Mouse (Mus musculus) ES-E14 (cell line): ENCODE results near the gene Gm49368. TPM values are rescaled to one million over a fixed set of nuclear protein-coding genes. Genes with fewer than 3 reads are reported as not detected.

Experiments
- DNase-seq: peaks from one replicate; pipeline ENCODE4 v3.0.0-alpha.2; 2013; ENCODE audit warnings: low read depth, low spot score
- H3K27ac ChIP-seq: 2 replicates; pipeline ENCODE4 v1.5.1; 2012; ENCODE audit warnings: low read depth, mild to moderate bottlenecking, low read length, moderate library complexity, mixed read lengths; ENCODE audit not compliant: poor library complexity, insufficient read depth, severe bottlenecking
- H3K36me3 ChIP-seq: 2 replicates; pipeline ENCODE4 v1.6.1; 2012; ENCODE audit warnings: mild to moderate bottlenecking, low read length, moderate library complexity, mixed read lengths; ENCODE audit not compliant: control insufficient read depth, poor library complexity, insufficient read depth, severe bottlenecking
- H3K4me1 ChIP-seq, 2 experiments: fragments of 150-350 bp in 1 of 2; sonication (generic) in 1 of 2; 2 replicates each; pipeline ENCODE4 v1.6.1; 2012; ENCODE audit warnings: low read length in 2 of 2, mild to moderate bottlenecking in 1 of 2, mixed read lengths in 1 of 2; ENCODE audit not compliant: control insufficient read depth in 2 of 2, insufficient read depth in 2 of 2, poor library complexity in 1 of 2
- H3K4me3 ChIP-seq, 2 experiments: fragments of 150-350 bp in 1 of 2; sonication (generic) in 1 of 2; 2 replicates each; pipeline ENCODE4 v1.5.1; 2012; ENCODE audit warnings: low read length in 2 of 2, low read depth in 1 of 2, mild to moderate bottlenecking in 1 of 2, mixed read lengths in 1 of 2; ENCODE audit not compliant: insufficient read depth in 1 of 2, poor library complexity in 1 of 2, severe bottlenecking in 1 of 2
- H3K9ac ChIP-seq: 2 replicates; pipeline ENCODE4 v1.6.1; 2012; ENCODE audit warnings: low read depth, mild to moderate bottlenecking, low read length, mixed read lengths; ENCODE audit not compliant: poor library complexity, insufficient read depth, severe bottlenecking
- H3K9me3 ChIP-seq: fragments of 150-350 bp; sonication (generic); 2 replicates; pipeline ENCODE4 v1.6.1; 2012; ENCODE audit warnings: low read depth, mild to moderate bottlenecking, low read length; ENCODE audit not compliant: control insufficient read depth, insufficient read depth
- CHD2 ChIP-seq: IDR thresholded peaks from 2 replicates; pipeline ENCODE4 v1.6.1; 2014; ENCODE audit warnings: mild to moderate bottlenecking, low read depth, low read length, inconsistent platforms
- HCFC1 ChIP-seq: IDR thresholded peaks from 2 replicates; pipeline ENCODE4 v1.6.1; 2012; ENCODE audit warnings: low read length, inconsistent platforms, borderline replicate concordance; ENCODE audit not compliant: insufficient read depth
- MAFK ChIP-seq: IDR thresholded peaks from 2 replicates; pipeline ENCODE4 v1.6.1; 2014; ENCODE audit warnings: mild to moderate bottlenecking, low read depth, low read length, inconsistent platforms; ENCODE audit not compliant: insufficient read depth
- ZC3H11A ChIP-seq: IDR thresholded peaks from 2 replicates; pipeline ENCODE4 v1.6.1; 2012; ENCODE audit warnings: low read depth, mild to moderate bottlenecking, inconsistent platforms, low read length, borderline replicate concordance
- ZNF384 ChIP-seq: IDR thresholded peaks from 2 replicates; pipeline ENCODE4 v1.6.1; 2012; ENCODE audit warnings: low read depth, low read length, inconsistent platforms
- in situ Hi-C, 2 experiments: fragments of 600-800 bp; cut with MboI; formaldehyde crosslinking; loops; one replicate each; pipeline ENCODE4 v1.15.1; 2025; ENCODE audit warnings: low sequenced_read_pairs in 2 of 2, inconsistent platforms in 1 of 2; ENCODE audit not compliant: unreplicated experiment in 2 of 2
- total RNA-seq: library from RNA; depleted of rRNA; stranded (reverse); fragments of 300-350 nt; gene quantifications from 2 replicates; pipeline ENCODE4 v1.2.3, GENCODE M21; 2012

Gene Gm49368
- total RNA-seq, 1 experiment: not detected

DNA sequence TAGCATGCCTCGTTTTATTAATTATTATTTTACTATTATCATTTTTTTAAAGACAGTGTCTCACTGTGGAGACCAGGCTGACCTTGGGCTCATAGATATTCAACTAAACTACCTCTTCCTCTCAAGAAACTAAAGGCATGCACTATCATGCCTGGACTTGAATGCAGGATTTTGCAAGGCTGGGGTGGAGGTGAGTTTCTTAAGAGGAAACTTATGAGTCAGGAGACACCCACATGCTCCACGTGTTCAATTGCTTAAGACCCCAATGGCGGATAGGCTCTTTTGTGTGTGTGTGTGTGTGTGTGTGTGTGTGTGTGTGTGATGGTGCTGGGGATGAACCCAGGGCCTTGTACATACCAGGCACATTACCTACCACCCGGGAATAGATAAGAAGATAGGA, 37.1 kb upstream of the Gm49368 start:
- in situ Hi-C loops: no loop called here

DNA sequence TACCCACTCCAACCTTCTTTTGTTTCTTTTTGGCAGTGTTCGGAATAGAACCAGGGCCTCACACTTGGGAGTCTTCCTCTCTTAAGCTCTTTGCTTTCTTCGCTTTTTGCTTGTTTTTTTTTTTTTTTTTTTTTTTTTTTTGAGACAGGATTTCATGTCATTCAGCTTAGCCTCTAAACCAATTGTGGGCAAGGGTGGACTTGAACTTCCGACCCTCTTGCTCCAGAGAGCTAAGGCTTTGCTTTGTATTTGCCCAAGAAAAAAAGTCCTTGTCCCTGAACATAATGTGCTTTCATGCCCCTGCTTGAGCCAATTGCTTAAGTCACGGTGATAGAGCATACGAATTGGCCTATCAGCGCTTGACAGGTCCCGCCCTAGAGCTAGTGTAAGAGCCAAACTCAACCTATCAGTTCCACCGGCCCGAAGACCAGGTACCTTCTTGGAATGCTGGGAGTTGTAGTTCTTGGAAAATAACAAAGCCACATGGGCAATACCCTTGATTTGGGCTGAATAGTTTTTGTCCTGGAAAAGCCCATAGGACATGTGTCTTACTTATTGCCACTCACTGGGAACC, 31.0 kb upstream of the Gm49368 start:
- Histone ChIP-seq H3K9me3 (no peaks in the 10 kb centered on the region), H3K4me3 (no peak overlapping the region), H3K4me1 (no peaks in the 10 kb centered on the region), H3K9ac (no peak overlapping the region), H3K27ac (no peak overlapping the region), H3K36me3 (no peaks in the 10 kb centered on the region)
- peak; percentile 68 for DNase-seq
- in situ Hi-C loops: no loop called here
- TF ChIP-seq MAFK (no peak), ZC3H11A (no peak), ZNF384 (peak; percentile 91), CHD2 (peak; percentile 58; the same call in 1 of the 2 replicates), HCFC1 (peak; percentile 93)

More for the DNA sequence above, 37.1 kb upstream of the Gm49368 start:
- Histone ChIP-seq H3K36me3 (no peaks in the 10 kb centered on the region), H3K9me3 (no peaks in the 10 kb centered on the region), H3K27ac (no peak overlapping the region), H3K9ac (no peak overlapping the region), H3K4me3 (no peak overlapping the region), H3K4me1 (no peaks in the 10 kb centered on the region)
- TF ChIP-seq ZNF384: no peak
- TF ChIP-seq CHD2: no peak
- no peak for TF ChIP-seq MAFK
- no peak for TF ChIP-seq HCFC1
- no peak for TF ChIP-seq ZC3H11A
- DNase-seq: no peak

- no peak for TF ChIP-seq HCFC1
- no peak for TF ChIP-seq ZC3H11A
- no peak for TF ChIP-seq MAFK
- no peak for TF ChIP-seq CHD2
- no peak for TF ChIP-seq ZNF384
- H3K27ac ChIP-seq: no peak overlapping the region
- in situ Hi-C loops: no loop called here
- no peaks in the 10 kb centered on the region for H3K36me3 ChIP-seq
- no peak overlapping the region for H3K9ac ChIP-seq
- no peak overlapping the region for H3K4me3 ChIP-seq
- no peak for DNase-seq
- H3K9me3 ChIP-seq: no peaks in the 10 kb centered on the region
- no peaks in the 10 kb centered on the region for H3K4me1 ChIP-seq
Measured at GRCm38 (mm10) chr7:128032290-128032988, 30.0 kb upstream of the Gm49368 start.

DNA sequence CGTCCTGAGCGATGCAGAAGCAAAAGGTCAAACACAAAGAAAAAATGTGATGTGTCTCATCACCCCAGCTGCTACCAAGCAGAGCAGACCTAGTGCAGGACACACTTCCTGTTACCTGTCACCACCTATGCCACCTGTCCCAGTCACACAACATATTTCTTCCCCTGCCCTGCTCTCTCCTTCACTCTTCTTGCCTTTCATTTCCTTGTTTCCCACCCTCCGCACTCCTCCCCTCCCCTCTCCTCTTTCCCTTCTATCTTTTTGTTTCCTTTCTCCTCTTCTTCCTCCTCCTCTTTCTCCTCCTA, 29.5 kb upstream of the Gm49368 start:
- H3K36me3 ChIP-seq: no peaks in the 10 kb centered on the region
- in situ Hi-C loops: no loop called here
- H3K27ac ChIP-seq: no peak overlapping the region
- no peaks in the 10 kb centered on the region for H3K4me1 ChIP-seq
- H3K9ac ChIP-seq: no peak overlapping the region
- DNase-seq: no peak
- H3K4me3 ChIP-seq: no peak overlapping the region
- no peaks in the 10 kb centered on the region for H3K9me3 ChIP-seq
- no peak for TF ChIP-seq MAFK
- TF ChIP-seq ZNF384: no peak
- TF ChIP-seq CHD2: no peak
- TF ChIP-seq HCFC1: no peak
